Mouse (Mus musculus): ENCODE measurements at regions not wholly inside any gene's neighbourhood (a gene's known extent, or its start where the extent isn't known, plus 50 kb on each side); places are given as distances from the start of the nearest gene placed in this dataset.

DNA sequence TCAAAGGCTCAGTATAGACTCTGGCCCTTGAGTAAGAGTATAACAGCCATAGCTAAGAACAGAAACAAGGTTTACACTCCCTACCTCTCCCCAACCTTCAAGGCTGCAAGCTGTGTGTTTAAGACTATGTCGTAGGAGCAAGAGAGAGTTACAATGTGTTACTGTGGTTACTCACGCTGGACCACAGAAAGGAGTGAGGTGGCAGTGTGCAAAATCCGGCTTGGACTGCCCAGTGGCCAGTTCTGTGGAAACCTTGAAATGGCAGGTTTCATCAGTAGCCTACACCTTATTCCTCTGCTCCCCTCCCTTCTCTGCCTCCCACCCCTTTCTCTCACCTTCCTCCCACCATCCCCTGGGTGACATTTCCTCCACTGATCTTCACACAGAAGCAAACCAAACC, 114.3 kb upstream of the Ado start:
- no peak for DNase-seq

DNA sequence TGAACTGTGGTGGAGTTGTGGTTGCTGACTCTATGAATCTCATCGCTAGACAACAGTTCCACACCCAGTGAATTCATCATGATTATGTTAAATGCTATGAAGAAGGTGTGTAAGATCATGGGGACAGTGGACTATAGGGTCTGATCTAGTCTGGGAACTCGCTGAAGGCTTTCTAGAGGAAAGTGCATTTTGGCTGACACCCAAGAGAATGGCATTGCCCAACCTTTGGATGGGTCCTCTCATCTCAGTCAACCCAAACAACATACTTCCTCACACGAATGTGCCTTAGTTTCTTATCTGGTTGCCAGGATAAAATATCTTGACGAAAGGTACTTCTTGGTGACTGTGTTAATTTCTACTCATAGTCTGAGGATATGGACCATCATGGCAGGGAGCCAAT, 112.9 kb upstream of the Ado start:
- no peak for DNase-seq

DNA sequence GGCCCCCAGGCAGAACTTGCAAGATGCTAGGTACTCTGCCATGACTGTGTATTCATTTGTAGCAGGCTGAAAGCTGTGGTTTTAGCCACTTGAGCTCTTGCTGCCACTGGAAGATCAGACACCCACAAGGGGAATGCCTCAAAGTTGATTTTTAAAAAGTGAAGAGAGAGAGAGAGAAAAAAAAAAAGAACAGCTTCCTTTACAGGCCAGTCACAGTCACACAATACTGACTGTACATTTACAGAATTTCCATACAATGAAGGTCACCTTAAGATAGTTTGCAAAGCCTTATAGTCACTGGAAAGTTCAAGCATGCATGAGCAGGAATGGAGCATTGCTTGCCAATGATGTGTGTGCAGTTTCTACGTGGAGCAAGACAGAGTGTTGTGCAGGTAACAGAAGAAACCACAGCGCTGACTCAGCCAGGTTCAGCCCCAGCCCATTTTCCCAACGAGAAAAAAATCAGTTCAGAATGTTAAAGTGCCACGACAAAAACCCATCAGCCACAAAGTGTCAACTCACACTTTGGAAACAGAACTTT, 109.3 kb upstream of the Ado start:
- no peak for DNase-seq

DNA sequence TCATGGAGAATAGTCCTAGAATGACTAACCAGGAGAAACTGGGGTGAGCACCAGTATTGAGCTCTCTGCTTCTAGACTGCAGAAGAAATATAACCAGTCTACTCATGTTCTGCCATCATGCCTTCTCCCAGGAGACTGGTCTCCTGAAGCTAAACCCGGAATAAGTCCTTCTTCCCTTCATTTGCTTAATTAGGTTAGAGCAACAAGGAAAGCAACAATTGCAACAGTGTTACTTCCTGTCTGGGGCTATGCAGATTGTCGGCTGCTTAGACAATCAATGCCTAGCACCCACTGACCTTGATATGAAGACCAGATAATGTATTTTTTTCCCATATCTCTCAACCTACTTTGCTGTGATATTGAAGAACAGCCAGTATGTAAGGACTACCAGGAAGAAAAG, 108.5 kb upstream of the Ado start:
- DNase-seq, result no peak

DNA sequence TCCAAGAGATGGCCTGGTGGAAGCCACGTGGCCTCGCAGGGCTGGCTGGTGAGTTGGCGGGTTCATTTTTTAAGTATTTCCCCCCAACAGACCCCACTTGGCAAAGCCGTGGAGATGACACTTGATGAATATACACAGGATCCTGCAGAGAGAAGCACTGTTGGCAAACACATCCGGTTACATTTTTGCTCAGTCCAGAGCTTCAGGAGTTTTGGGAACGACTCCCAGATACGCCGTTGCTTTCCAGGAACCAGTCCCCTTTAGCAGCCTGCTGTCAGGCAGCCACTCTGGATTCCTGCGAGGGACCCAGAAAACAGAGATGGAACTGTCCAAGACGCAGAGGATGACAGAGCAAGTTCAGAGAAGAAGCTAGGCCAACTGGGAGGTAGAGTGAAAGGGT, 105.8 kb upstream of the Ado start:
- no peak for DNase-seq

DNA sequence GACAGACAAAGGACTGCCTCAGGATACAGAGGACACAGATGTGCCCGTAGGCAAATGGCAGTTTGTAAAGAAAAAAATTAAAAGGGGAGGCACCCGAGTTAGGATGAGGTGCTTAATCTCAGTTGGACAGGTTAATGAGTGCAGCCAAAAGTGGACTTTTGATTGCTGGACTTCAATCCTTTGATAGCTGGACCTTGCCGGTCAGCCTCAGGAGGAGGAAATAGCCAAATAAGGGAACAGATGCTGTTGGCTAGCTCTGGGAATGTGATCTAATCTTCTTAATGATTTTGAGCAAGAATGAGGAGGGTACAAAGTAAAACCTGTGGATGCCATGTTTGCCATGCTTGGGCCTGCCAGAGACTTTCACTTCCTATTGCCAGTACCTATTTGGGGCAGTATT, 103.5 kb upstream of the Ado start:
- DNase-seq, result no peak

DNA sequence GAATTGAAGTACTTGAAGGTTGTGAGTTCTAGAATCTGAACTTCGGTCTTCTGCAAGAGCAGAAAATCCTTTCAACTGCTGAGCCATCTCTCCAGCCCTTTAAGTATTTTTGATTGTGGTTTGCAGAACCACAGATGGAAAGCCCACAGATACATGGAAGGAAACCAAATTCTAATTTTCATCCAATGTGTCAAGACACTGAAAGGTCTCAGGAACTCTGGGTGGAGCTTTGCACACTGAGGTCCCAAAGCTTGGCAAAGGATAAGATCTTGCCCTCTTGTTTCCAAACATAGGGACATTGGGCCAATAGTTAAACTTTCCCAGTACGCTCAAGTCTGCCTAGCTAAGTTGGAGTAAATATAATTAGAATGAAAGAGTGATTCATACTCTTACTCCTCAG, 102.6 kb upstream of the Ado start:
- DNase-seq, result no peak

DNA sequence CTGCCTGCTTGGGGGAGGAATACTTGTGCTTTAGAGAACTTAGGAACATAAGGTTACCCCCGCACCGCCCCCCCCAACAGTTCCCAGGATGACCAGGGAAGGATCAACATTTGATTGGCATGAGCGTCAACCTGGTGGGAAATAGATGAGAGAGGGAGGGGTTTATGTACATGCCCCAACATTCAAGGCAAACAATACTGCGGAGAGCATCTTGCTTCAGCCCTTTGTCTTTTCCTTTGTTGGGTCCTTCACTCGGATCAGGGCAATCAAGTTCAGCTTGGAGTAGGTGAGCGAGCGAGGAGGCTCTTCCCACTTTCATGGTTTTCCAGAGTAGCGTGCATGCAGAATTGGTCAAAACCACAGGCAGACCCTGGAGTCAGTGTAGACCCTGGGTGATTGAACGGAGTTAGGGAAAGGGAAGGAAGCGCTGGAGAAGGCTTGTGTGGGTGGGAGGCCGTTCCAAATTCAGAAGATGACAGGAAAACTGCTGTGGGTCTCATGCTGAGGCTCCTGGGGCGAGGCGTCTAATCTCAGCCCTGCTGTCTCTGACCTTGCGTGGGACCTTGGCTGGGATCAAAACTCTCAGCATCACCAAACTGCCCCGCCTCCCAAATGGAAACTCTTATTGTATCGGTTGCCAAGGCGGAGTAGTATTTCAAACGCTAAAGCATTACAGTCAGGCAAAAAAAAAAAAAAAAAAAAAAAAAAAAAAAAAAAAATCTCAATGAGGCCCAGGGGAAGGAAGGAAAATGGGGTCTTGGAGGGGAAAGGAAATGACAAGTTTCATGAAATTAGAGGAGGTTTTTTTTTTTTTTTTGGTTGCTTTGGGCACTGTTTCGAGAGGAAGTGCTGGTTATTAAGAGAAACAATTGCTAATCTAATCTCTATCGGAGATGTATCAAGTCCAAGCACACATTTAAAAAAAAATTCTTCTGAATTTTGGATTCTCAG, 99.3 kb upstream of the Ado start:
- peak; percentile 72 to 79 for DNase-seq

DNA sequence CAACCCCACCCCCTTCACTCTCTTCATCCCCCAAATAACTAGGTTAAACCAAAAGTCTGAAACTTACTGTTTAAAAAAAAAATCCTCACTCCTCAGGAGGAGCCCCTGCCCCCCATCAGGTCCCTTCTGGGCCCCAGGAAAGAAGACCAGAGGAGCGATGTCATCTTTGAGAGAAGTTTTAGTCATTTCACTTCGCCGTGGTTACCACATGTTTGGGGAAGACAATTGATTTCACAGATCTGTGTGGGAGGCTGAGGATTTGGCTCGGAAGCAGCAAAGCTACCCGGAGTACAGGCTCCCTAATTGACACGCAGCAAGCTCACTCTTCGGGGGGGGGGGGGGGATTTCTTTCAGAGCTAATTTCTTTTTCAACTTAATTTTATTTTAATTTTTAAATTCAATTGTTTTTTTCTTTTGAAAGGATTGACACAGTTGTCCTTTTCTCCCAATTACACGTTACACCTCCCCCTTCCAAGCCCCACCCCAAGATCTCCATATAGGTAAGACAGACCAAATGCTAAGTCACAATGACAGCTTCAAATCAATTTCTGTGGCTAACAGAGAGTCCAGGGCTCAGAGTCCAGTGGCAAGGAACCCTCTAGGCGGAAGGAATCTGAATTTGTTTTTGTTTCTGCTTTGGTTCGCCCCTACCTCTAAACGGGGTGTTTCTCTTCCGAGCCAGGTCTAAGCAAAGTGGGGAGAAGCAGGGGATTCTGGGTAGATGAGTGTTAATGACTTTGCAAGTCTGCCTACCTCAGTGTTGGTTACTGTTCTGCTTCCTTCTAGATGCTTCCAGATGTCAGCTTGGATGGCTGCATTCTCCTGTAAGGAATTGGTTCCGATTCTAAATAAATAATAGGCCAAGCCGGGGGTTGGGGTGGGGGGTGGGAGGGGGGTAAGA, 98.2 kb upstream of the Ado start:
- no peak for DNase-seq

DNA sequence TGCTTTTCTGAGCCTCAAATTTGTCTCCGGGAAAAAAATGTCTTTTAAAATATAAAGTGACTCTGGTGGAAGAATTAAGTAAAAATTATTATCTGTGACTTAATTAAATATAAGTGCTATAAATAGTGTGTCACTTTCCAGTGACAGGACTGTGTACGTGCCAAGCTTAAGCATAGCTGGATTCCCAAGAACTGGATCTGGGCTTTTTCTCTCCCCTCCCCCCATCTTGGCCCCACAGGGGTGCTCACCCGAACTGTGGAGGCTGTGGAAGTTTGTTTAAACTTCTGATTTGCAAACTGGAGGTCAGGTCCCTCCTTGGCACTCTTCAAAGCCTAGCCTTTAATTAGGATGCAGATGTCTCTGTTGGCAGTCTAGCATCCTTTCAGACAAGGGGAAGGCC, 97.1 kb upstream of the Ado start:
- no peak for DNase-seq

DNA sequence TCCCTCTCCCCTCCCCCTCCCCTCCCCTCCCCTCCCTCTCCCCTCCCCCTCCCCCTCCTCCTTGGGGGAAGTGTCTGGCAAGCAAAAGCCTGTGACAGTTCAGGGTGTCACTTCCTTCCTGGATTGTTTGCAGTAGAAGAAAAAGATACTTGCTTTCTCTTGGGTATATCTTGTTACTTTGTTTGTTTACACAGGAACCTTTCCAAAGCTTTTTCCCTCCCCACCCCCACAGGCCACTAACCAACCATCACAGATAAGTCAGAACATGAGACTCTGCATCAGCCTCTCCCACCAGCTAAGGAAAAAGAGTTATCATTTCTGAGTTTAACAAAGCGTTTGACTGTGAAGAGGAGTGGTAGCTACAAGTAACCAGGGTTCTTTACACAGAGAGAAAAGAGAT, 95.5 kb upstream of the Ado start:
- peak in 1 of 2 experiments; percentile 39 for DNase-seq

DNA sequence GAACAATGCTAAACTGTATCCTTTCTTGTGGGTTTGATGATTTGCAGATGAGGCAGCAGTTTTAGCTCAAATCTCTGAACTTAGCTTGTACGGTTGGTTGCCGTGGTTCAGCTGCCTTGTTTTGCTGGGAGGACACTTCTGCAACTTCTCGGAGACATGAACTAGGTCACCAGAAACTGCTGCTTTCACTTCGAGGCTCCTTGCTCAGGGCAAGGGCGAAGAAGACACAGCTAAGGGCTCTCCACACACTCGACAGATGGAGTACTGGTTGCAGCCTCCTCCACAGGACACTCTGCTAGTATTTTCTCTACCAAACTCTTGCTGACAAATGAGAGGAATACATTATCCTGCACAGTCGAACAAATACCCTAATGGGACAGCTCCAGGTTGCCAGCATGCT, 94.9 kb upstream of the Ado start:
- DNase-seq, result no peak

DNA sequence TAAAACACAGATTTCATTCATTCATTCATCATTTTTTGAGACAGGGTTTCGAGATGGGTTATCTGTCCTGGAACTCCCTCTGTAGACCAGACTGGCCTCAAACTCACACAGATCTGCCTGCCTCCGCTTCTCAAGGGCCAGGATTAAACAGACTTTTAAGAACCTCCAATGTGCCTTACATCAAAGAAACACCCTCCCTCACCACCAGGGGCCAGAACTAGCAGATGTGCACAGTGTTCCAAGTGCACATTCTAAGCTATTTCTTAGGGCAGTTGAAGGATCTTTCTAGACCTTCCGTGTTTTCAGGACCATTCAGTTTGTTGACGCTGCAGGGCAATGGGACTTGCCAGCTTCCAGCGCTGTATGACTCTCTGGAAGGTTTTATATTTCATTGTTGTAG, 88.6 kb upstream of the Ado start:
- no peak for DNase-seq

DNA sequence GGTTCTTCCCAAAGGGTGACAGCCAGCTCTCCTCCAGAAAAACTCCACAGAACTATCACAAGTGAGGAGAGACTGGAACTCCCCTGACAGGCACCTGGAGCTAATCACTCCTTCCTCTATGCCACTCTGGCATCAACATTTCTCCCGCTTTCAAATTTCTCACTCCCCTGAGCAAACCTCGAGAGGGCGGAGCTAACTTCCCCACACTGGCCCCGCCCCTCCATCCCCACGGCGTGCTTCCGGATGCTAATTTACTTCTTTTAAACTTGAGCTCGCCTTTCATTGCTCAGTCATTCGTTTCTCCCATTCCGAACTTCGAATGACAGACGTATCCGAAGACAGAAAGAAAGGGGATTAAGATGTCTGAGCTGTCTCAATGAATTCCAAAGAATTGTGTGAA, 87.8 kb upstream of the Ado start:
- DNase-seq, result peak; percentile 20 to 57

DNA sequence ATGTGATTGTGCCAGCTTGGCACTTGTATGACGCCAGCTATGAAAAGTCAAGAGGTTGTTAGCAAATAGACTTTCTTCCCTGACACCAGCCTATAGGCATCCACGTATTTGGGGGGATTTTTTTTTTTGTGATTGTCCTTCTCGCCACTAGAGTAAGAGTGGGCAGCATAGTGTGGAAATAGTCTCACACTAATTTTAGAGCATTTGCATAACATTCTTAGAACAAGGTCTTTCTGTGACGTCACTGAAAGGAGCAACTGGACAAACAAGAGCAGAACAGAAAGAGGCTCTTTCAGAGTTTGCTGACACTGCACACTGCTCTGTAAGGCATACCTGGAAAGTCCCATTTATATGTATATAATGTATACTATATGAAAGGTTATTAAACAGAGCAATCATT, 86.0 kb upstream of the Ado start:
- no peak for DNase-seq

DNA sequence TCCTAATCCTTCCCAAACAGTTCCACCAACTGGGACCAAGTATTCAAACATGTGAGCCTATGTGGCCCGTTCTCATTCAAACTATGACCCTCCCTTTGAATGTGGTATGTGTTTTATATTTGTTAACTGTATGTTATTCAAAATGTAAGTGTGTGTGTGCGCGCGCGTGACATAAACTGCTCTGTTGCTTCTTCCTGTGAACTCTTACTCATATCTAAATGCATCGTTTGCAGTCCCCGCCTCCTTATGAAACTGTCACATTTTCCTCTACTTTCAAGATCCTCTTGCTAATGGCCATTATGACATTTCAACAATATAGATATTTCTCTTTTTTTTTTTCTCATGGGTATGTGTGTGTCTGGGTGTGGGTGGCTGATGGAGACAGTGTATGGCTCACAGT, 84.3 kb upstream of the Ado start:
- no peak for DNase-seq

DNA sequence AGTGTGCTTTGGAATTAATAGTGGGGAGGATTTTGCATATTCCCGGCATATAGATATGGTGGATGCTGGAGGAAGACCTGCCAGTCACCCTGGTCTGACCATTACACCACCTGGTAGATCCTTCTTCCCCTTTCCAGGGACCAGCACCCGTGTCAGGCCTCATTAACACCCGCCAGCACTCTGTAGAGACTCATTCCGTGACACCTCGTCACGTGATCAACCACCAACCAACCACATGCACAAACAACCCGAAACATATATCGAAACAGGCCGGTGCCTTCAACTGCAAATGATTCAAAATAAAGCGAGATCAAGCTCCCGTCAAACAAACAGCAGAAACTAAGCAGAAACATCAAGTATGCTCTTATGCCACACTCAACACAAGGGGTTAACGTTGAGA, 74.6 kb upstream of the Ado start:
- no peak for DNase-seq

DNA sequence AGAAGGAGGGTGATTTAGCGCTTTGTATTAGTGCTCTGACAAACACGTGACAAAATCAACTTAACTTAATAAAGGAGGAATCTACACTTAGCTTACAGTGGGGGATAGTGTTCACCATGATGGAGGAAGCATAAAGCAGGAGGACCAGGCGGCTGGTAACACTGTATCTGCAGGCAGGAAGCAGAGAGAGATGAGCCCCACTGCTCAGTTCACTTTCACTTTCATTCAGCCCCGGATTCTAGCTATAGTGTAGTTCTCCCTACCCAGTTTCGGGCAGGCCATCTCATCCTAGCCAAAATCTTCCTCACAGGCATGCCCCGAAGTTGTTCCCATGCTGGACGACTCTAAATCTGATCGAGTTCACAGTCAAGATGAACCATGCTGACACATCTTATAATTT, 71.3 kb upstream of the Ado start:
- no peak for DNase-seq

DNA sequence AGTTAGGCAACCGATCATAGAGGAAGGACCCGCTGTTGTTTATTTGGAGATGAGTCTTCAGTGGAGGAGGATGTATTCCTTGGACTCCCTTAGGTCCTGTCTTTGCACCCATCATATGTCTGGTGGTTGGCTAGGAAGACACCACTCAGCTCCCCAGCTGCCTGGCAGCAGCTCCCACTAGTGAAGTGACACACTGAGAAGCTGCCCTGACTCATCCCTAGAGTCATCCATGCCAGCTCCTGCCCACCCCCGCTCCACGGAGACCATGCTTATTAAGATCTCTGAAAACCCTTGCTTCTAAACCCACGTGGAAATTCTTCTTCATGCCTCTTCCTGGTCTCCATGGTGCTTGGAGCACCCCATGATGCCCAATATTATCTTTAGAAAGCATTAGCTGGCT, 69.4 kb upstream of the Ado start:
- DNase-seq, result no peak

DNA sequence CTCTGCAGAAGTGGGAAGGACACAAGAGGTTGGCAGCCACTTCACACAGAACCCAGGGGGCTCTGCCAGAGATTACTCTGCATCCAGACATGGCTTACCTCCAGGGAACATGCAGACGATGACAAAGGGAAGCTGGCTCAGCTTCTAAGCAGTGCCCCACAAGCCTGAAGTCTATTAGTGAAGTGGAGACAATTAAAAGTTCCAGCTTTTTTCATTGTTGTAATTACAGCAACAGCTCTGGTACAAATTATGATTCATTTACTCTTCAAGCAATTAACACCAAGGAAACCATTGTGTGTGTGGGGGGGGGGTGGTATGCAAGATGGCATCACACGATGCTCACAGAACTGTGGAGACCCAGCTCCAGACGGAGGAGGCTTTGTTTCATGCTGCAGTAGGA, 66.3 kb upstream of the Ado start:
- no peak for DNase-seq

DNA sequence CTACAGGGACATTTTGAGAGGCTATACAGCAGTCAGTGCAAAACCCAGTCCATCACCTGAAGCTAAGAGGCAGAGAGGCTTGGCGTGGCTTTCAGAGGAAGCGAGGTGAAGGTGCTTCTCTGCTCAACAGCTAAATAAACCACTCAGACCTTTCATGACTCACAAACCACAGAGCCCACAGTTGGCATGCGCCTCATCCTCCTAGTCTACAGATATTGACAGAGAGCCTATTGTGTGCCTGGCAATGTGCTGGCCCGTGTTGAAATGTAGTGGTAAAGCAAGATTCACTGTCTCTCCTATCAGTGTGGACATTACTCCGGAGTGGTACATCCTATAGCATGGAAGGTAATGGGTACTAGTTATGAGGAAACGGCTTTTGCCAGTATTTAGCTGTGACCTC, 61.9 kb upstream of the Ado start:
- no peak for DNase-seq

DNA sequence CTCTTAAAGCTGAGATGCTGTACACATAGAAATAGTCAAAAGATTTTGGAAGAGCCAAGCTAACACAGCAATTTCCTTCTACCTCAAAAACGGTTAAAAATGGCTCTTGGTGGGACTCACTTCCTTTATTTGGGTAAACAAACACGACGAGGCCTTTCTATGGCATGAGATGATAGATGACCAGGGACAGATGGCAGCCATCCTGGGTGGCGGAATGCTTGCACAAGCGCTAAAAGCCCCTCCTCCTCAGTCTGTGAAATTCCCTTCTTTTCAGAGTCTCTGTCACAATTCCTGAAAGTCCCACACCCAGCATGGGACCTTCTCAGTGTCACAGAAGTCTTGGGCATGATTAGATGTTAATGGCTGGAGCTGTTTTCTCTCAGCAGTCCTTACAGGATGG, 59.3 kb upstream of the Ado start:
- DNase-seq, result no peak

Measured in adrenal gland, postnatal 36 days (tissue).